Mouse (Mus musculus) cerebellum, adult 8-10 months (tissue): Measurements from ENCODE around the gene Myl6.
A peak's percentile ranks its signal among the peaks of the same experiment; 100 is the strongest.

Source experiments
- DNase-seq: peaks from one replicate; pipeline ENCODE4 v3.0.0; 2022

The Myl6 gene

GRCm38 (mm10) chr10:128493695-128494666, at the start of gene Myl6:
TSS of gene Myl6 (minus strand) at chr10:128494145.
- peak; percentile 98 for DNase-seq

- no peak for DNase-seq
Measured at GRCm38 (mm10) chr10:128543100-128543499, 49.2 kb upstream of the Myl6 start.

- no peak for DNase-seq
Measured at GRCm38 (mm10) chr10:128538340-128538870, 44.5 kb upstream of the Myl6 start.

GRCm38 (mm10) chr10:128536266-128536940, 42.5 kb upstream of the Myl6 start:
- DNase-seq = peak; percentile 91

GRCm38 (mm10) chr10:128535624-128536265, 41.8 kb upstream of the Myl6 start:
- no peak for DNase-seq

- no peak for DNase-seq
Measured at GRCm38 (mm10) chr10:128535206-128535605, 41.3 kb upstream of the Myl6 start.

- DNase-seq = no peak
Measured at GRCm38 (mm10) chr10:128526366-128527356, 32.7 kb upstream of the Myl6 start.

GRCm38 (mm10) chr10:128525671-128526308, 31.8 kb upstream of the Myl6 start, which contains the start of gene Esyt1:
TSS of gene Esyt1 (minus strand) at chr10:128525871.
- peak; percentile 90 for DNase-seq

- DNase-seq = peak; percentile 51
Measured at GRCm38 (mm10) chr10:128524732-128525662, 31.1 kb upstream of the Myl6 start.

- DNase-seq = no peak
Measured at GRCm38 (mm10) chr10:128524111-128524731, 30.3 kb upstream of the Myl6 start.

GRCm38 (mm10) chr10:128522351-128522750, 28.4 kb upstream of the Myl6 start:
- no peak for DNase-seq

GRCm38 (mm10) chr10:128520591-128520990, 26.6 kb upstream of the Myl6 start:
- DNase-seq = no peak

GRCm38 (mm10) chr10:128518833-128519232, 24.9 kb upstream of the Myl6 start:
- peak; percentile 56 for DNase-seq

GRCm38 (mm10) chr10:128516677-128517076, 22.7 kb upstream of the Myl6 start:
- DNase-seq = no peak

GRCm38 (mm10) chr10:128516029-128516428, 22.1 kb upstream of the Myl6 start:
- DNase-seq = no peak

- no peak for DNase-seq
Measured at GRCm38 (mm10) chr10:128515044-128515443, 21.1 kb upstream of the Myl6 start.

GRCm38 (mm10) chr10:128511761-128512160, 17.8 kb upstream of the Myl6 start:
- no peak for DNase-seq

- no peak for DNase-seq
Measured at GRCm38 (mm10) chr10:128511189-128511588, 17.2 kb upstream of the Myl6 start.

GRCm38 (mm10) chr10:128510301-128510700, 16.4 kb upstream of the Myl6 start:
- no peak for DNase-seq

- no peak for DNase-seq
Measured at GRCm38 (mm10) chr10:128509831-128510230, 15.9 kb upstream of the Myl6 start.
